Mouse (Mus musculus): ENCODE results near the gene Fthl17c.
A peak's percentile ranks its signal among the peaks of the same experiment; 100 is the strongest.
"Not testable (repeated sequence)": the region's sequence is repeated elsewhere in the genome, so short reads cannot be mapped to it uniquely, and the experiment has no call there.

Gene Fthl17c

GRCm38 (mm10) chrX:8976459-8976858 is at the start of gene Fthl17c:
Fthl17c (minus strand) TSS chrX:8976559.
- not testable (repeated sequence) for DNase-seq (ENCODE audit: low read depth, low spot score)

GRCm38 (mm10) chrX:9019481-9019880 is 43.1 kb upstream of the Fthl17c start:
- DNase-seq (ENCODE audit: low read depth, low spot score) = no peak

- no peak for DNase-seq (ENCODE audit: low read depth, low spot score)
These were observed 39.7 kb upstream of the Fthl17c start for GRCm38 (mm10) chrX:9016079-9016478.

GRCm38 (mm10) chrX:8986655-8987054 is 10.3 kb upstream of the Fthl17c start, which contains the start of gene Fthl17d:
Fthl17d (minus strand) TSS chrX:8986755.
- DNase-seq (ENCODE audit: low read depth, low spot score) = not testable (repeated sequence)

GRCm38 (mm10) chrX:8964618-8965017 is 11.7 kb downstream of the Fthl17c start:
- not testable (repeated sequence) for DNase-seq (ENCODE audit: low read depth, low spot score)

- not testable (repeated sequence) for DNase-seq (ENCODE audit: low read depth, low spot score)
These were observed 13.5 kb downstream of the Fthl17c start, which contains the start of gene Fthl17b for GRCm38 (mm10) chrX:8962875-8963274. Fthl17b (minus strand) TSS chrX:8962975.

GRCm38 (mm10) chrX:8948130-8948805 is 28.1 kb downstream of the Fthl17c start:
- peak; percentile 77 for DNase-seq (ENCODE audit: low read depth, low spot score)

GRCm38 (mm10) chrX:8944041-8944440 is 32.3 kb downstream of the Fthl17c start:
- DNase-seq (ENCODE audit: low read depth, low spot score) = no peak

- no peak for DNase-seq (ENCODE audit: low read depth, low spot score)
These were observed 49.1 kb downstream of the Fthl17c start for GRCm38 (mm10) chrX:8927308-8927707.

Data from forelimb bud, embryonic 11.5 days (tissue).